Mouse (Mus musculus) retina, postnatal 7 days (tissue): ENCODE results near the gene Vmn1r229.

ENCODE experiments used
- DNase-seq: peaks from one replicate; pipeline ENCODE4 v3.0.0-alpha.2; 2012; ENCODE audit warnings: low read depth, low spot score

Vmn1r229 gene

GRCm38 (mm10) chr17:20811255-20811654 is at the start of gene Vmn1r229:
Gene Vmn1r229, plus strand, starts transcription at chr17:20811555.
- DNase-seq, result no peak

DNA sequence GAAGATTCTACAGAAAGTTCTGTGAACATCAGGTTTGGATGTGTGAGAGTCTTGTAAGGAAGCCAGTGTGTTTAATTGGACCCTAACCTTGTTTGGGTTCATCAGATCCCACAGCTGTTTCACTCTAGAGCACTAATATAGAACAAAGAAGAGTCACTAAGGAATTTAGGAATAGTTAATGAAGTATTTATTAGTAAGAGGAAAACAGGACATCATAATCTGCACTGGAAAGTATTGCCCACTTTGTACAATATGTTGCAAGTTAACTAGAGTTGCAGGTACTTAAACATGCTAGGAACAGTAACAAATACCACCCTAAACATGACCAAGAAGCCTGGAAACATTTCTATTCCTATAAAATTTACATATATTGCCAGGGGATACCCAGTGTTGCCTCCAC is 25.3 kb upstream of the Vmn1r229 start, which contains the start of gene Vmn1r228:
TSS of gene Vmn1r228 (minus strand) at position 101 of the 400 bp plus-strand sequence.
- no peak for DNase-seq

DNA sequence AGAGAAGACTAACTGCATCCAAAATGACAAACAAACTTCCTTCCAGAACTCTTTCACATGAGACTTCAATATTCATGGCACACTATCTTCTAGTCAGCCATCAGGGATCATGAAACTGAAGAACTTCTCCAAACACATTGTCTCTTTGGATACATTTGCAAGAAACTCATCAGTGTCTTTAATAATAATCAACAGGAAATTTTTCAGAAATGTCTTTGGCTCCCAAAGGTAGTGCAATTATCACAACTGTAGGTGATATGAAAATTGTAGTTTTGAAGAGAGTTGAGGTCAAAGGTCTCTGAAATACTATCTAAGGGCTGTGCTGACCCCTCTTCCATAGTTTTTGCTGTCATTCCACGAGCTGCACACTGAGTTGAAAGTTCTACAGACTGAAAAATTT is 28.8 kb downstream of the Vmn1r229 start, which contains the start of gene Vmn1r230:
TSS of gene Vmn1r230 (plus strand) at position 301 of the 400 bp plus-strand sequence.
- DNase-seq, result no peak
